Mouse (Mus musculus) embryo, embryonic 9.5 days (tissue): ENCODE measurements around the gene Slit3.
A peak's percentile ranks its signal among the peaks of the same experiment; 100 is the strongest.

ENCODE experiments used
- DNase-seq: peaks from one replicate; pipeline ENCODE4 v3.0.0-alpha.2; 2017; ENCODE audit errors: extremely low spot score

The Slit3 gene

DNA sequence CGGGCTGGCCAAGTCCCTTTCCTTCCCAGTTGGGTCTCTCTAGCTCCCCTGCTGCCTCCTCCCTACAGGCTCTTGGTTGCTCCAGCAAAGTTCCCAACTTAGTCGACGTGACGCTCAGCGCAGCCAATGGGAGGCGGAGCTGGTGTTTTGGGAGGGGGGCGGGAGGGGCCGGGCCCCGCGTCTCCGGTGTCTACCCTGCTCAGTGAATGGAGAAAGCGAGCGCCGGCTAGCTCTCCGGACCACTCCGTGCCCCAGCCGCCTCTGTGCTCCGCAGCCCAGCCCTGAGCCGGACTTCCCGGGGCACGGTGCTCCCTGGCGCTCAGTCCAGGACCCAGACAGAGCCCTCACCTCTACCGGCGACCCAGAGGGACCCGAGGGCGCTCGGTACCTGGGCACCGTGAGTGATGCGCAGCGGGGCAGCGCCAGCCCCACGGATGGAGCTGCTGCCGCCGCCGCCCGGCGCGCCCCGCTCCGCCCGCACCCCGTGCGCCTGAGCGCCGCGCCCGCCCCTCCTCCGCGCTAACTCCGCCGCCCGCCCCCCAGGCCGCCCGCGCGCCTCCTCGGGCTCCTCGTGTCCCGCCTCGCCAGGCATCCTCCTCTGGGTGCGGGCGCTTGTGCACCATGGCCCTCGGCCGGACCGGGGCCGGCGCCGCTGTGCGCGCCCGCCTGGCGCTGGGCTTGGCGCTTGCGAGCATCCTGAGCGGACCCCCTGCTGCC is at the start of gene Slit3:
Slit3 (plus strand) TSS at position 331 of the 717 bp plus-strand sequence.
- peak; percentile 87 for DNase-seq

DNA sequence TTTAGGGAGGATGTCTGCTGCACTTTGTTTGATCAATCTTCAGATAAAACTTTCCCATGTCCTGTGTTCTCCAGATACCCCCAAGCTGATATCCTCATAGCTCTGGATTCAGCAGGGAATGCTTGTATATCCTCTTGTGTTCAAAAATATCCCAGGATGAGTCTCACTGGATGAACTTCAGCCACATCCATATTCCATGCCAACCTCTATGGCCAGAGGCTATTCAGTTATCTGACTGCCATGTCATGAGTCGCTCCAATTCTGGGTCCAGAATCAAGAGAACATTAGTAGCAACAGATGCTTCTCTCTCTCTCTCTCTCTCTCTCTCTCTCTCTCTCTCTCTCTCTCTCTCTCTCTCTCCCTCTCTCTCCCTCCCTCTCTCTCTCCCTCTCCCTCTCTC is 49.6 kb upstream of the Slit3 start:
- DNase-seq: no peak

DNA sequence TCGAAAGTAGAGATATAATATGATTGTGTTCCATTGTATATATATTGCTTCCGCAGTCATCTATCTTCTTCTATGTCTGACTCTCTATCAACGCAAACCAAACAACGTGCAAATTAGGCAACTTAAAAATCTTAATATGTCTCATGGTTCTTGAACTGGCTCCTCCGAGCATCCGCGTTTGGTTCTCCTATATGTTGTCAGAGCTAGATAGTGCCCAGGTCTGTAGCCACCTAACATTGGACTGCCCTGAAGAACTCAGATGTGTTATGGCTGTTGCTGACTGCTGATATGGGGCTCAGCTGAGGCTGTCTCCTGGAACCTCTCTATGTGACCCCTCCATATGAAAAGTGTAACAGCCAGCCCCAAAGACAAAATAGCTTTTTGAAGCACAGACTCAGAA is 45.6 kb upstream of the Slit3 start:
- DNase-seq: no peak

DNA sequence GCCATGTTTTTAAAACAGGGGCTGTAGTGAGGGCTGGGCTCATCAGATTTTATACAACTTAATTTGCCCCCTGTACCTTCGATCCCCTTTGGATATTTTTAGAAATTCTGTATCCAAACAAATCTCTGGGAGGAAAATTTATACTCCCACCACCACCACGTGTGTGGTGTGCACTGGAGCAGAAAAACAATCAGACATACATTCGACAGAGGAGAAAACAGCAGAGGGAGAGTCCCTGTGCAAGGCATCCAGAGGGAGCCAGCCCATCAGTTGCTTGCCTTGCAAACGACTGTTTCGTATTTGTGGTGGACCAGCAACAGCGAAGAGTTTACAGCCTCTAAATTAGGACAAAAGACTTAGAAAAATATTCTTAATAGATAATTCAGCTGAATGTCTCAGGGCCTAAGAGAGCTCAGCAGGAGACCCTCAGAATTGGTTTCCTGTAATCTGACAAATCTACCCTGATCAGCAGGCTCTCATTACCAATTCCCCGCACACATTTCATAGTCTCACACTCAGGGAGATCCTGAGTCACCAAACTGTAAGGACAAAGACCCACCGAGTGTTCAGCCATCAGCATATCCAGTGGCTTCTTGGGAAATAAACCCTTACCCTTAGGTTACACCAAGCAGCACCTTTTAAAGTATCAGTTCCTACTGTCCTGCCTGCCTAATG is 40.4 kb upstream of the Slit3 start:
- DNase-seq: no peak

DNA sequence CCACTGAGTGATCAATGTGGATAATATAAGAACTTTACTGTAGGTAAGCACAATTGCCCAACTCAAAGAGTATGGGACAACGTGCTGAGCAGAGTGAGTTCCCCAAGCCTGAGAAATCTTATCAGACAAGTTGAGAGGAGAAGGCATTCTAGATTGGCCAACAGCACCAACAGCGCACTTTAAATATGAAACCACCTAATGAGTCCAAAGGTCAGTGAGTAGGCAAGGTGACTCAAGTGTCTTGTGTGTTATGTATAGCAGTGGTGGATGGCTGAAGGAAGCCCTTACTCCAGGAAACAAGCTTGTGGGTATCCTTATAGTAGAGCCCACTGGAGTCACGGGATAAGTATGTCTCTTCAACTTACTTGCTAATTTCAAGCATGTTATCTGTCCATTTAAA is 38.7 kb upstream of the Slit3 start:
- DNase-seq: no peak

DNA sequence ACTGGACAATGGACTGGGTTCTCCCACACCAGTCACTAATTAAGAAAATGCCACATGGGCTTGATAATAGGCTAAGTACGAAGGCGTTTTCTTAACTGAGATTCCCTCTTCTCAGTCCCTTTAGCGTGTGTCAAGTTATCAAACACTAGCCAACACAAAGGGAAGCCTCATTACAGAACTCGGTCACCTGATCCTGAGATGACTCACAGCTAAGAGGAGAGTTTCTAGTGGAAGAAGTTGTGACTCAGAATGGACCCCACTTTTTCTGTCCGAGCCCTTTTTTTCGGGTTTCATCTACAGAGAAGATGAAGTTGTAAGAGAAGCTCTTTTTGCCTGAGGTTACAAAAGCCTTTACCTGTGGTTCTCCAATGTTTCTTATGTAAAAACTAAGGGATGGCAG is 38.0 kb upstream of the Slit3 start:
- no peak for DNase-seq

DNA sequence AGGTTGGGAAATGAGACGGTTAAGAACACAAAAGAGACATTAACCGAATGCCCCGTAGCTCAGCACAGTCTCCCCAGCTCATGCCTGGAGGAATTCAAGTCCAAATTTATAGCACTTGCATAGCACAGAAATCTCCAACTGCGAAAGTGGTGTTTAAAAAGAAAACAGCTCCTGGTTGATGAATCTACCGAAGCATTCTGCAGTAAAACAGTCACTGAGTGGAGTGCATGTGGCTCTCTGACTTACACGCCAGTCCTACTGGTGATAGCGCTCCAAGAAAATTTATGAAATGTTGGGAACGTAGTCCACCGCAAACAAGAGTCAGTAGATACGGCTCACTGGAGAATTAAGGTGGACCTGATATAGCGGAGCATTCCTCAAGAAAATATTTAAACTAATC is 35.7 kb upstream of the Slit3 start:
- DNase-seq: no peak

DNA sequence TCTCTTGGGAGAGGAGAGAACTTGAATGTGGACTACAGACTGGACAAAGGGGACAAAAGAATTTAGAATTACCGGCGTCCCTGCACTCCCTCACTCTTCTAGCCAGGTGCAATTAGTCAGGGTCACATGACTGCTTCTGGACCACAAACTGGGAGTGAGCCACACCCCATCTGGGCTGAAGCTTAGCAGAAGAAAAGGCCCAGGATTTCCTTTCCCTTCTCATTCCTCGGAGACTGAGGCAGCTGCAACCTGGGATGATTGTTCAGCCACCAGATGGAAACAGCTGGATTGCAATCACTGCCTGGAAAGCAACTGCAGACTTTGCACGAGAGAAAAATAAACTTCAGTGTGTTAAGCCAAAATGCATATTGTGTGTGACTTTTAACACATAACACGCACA is 35.0 kb upstream of the Slit3 start:
- no peak for DNase-seq

DNA sequence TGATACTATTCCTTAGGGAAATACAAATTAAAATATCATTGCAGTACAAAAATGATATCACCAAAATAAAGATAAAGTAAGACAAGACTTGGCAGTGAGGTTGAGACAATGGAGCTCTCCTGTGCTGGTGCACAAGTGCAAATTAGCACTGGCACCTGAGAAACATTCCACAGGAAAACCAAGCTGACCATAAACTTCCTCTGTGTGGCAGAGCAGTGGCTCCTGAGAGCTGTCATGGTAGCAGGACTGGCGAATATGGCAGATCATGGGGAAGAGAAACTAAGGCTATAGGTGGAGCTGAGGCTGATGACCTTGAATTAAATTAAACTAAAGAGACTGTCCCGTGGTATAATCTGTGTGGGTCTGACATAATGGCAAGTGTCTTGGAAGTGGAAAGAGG is 33.6 kb upstream of the Slit3 start:
- DNase-seq: no peak

DNA sequence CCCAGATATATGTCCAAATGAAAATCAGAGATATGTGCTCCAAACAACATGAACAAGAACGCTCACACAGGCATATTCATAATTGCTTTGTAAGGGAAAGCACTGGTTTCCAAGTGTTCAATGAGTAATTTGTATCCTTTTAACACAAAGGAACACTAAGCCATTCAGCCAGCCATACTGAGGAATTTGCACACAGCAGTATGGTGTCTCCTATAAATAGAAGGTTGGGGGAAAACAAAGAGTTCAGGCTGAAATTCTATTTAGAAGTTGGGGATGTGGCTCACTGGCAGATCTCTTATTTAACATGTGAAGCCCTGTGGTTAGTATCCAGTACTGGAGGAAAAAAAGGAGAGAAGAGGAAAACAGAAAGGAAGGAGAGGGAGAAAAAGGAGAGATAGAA is 32.9 kb upstream of the Slit3 start:
- no peak for DNase-seq

DNA sequence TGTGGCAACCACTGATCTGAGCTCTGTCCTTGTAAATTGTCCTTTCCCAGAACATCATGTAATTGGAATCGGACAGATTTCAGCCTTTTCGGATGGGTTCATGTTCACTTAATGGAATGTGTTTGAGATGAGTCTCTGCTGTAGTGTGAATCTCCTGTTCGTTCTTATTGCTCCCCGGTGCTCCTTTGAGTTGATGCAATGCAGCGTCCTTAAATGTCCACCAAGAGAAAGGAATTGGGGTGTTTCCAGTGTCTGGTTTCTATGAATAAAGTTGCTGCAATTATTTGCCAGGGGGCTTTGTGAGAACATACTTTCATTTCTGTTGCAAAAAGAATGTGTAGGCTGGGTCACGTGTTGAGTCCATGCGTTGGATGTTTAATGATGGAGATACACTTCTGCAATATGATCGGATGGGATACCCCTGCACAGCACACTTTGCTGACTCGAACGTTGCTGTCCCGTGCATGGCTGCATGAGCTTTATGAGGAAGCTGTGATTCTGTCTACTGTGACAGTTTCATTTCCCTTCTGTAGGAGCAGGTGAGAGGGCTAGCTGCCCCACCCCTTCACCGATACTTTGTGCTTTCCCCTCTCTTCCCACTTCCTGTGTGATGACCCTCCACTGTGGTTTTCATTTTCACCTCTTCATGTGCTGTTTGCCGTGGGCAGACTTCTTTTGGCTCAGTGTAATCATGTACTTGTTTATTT is 30.2 kb upstream of the Slit3 start:
- no peak for DNase-seq

DNA sequence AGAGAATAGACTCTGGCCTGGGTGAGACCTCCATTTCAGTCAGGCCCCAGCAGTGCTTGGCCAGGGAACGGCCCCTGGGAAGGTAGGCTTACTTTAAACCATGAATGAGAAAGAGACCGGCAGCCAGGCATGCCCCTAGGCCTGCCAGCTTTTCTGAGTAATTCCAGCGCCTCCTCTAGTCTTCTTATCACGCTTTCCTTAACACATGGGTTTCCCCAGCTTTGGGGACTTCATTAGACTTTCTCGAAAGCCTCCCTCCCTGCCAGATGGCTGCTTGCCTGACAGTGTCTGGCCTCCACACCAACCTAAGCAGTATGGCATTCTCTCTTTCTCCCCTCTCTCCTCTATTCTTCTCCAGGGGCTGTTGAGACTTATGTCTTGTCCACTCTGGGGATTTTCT is 24.5 kb upstream of the Slit3 start:
- DNase-seq: no peak

DNA sequence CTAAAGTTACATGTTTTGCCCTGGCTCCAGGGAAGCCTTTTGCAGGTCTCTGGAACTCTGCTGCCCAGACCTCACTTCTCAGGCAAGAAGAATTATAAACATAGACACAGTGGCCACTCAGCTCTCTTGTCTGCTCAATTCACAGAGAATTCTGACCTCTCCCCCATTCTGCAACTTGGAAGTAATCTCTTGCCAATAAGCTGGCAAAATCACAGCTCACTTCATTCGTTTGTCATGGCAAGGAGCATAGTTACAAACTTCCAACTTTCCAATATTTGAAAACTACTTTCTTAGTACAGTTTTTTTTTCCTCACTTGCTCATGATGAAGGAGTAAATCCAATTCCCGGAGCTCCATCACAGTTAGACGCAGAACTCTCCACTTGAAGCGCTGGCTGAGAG is 11.2 kb upstream of the Slit3 start:
- DNase-seq: no peak

DNA sequence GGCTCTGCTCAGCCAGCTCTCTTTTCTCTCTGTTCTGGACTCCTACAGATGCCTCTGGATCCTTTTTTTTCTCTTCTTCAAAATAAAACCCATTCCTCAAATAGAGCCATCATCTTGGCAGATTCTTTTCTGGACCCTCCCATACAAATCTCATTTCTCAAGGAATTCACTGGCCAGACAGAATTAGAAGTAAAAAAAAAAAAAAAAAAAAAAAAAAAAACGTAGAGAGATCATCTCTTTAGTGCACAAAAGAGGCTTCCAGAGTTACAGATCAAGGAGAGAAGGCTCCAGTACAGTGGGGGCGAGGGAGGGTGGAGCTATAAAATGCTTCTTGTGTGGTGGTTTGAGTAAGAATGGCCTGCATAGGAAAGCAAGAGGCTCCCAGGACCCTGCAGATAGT is 10.2 kb upstream of the Slit3 start:
- DNase-seq: no peak

DNA sequence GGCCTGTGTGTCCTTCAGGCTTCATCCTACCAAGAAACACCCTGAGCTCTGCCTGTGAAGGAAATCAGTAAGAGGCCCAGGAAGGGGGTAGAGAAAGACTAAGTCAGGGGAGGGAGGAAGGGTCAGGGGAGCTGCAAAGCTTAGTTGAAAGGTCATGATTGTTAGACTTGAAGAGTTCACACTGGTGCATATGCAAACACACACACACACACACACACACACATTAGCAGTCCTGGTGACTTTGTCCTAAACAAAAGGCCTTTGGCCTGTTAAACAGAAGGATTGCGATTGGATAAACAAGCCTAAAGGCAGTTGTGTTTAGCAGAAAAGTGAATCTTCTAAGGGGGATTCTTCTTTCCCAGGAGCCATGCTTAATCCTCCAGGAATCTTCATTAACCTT is 7.7 kb upstream of the Slit3 start:
- peak; percentile 44 for DNase-seq

DNA sequence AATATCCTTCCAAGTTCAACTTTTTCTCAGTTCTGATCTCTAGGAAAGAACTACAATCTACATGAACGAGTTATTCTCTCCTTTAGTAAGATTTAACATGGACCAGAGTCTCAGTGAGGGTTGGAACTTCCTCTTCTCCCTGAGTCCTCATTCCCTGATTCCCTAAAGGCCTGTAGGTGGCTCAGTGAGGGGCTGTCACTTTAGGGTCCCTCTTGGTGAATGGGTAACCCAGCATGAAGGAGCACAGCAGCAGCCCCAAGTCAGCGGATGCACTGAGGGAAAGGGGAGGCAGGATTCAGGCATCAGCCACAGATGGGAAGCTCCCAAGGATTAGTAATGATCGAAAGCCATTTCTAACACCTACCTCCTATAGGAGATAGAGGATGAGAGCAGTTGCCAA is 4.6 kb upstream of the Slit3 start:
- no peak for DNase-seq

DNA sequence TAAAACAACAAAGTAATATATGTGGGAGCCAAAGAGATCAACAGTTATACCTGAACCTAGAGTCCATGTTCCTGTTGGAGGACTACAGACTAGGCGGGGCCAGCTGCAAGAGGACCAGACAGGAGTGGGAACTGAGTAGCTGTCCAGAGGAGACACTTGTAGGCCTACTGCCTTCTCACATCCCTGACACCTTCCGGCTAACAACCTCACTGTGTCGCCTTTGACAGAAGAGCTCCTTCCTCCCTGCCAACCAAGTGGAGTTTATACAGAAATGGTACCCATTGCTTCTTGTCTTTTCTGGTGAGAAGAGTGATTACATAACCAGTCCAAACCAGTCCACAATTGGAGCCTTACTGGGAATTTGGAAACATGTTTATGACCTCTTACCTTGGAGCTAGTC is 3.2 kb upstream of the Slit3 start:
- DNase-seq: no peak

DNA sequence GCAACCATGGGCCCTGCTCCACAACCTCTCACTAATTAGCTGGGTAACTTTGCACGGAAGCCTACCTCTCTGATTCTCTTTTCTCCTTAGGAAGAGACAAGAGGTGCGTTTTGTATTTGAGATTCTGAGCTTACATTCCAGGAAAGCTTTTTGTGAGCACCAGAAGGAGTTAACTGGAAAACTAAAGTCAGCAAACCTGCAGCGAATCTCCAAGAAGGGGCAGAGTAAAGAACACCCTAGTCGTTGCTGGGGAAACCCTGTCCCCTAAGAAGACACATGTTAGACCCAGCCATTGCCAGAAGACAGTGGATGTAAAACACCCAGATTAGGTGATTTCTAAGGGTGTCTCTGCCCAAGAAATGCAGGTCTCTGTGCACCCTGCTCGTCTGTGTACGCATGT is 2.3 kb upstream of the Slit3 start:
- DNase-seq: no peak

DNA sequence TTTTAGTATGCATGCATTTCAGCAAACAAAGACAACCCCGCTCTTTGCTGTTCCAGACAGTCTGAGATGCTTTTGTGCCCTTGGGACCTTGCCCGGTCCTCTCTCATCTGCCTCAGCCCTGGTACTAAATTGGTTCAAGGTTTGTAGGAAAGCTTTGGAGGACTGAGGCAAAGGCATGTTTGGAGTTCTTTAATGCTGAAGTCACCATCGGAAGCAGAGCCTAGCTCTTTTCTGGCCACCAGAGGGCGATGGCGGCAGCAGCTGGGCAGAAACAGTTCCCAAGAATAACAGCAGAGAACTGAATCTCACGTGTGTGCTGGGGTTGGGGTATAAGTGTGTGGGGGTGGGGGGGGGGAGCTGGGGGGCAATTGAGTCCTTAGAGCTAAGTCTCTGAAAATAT is 1.7 kb upstream of the Slit3 start:
- DNase-seq: peak; percentile 73

DNA sequence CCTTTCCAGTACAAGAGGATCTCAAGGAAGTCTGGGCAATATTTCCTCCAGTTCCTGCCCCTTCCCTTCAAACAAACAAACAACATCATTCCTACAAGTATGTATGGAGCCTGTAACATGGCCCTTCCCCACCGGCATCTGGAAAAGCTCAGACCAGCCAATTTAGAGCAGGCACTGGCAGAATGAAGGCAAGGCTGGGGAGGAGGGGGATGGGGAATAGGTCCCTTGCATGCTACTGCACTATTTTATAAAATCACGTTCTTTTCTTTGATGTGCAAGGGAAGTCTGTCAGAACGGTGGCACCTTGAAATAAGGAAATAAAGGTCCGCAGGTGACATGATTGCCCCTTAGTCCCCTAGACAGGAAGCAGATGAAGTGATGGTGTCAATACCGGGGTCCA is 948 bp upstream of the Slit3 start:
- DNase-seq: no peak

DNA sequence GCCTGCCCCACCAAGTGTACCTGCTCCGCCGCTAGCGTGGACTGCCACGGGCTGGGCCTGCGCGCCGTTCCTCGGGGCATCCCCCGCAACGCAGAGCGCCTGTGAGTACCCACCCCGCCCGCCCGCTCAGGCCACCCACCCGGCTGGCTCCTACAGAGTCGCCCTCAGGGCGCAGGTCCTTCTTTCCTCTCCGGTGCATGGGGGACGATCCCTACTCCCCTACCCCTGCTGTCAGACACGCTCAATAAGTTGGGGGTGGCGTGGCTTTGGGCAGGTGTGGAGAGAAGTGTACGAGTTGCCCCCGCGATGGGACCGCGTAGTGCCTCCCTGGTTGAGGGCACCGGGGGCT is 561 bp downstream of the Slit3 start:
- peak; percentile 62 for DNase-seq

DNA sequence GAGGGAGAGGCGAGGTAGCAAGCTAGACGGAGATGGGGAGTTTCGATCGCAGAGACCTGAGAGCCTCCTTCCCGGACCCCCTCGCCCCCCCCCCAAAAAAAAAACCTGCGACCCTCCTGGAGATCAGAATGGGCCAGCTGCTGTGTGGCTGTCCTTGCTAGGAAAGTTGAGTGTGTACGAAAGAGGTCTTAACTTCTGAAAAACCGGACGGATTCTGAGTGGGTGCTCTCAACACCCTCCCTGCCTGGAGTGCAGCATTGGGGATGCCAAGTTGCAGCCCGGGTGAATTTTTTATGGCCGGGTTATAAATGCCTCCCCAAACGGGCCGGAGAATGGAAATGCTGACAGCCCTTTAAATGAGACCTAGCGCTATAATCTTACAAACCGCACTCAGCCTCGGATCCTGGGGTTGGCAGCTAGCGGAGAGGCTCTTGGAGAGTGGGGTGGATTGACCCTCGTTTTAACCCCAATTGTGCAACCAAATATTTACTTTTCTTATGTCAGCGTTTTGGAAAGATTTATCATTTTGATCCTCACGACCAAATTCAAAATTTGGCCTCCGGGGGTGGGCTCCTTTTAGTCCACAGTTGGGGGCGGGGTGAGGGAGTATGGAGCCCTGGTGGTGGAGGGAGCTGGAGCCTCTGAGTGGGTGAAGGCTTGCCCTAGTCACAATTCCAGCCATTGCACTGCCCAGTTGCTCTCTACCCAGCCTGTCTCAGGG is 1.2 kb downstream of the Slit3 start:
- no peak for DNase-seq
